Mouse (Mus musculus): ENCODE data around the gene Akap2. TPM values are rescaled to one million over a fixed set of nuclear protein-coding genes. Genes with fewer than 3 reads are reported as not detected.

Akap2 gene
- total and polyA plus RNA-seq, 3 experiments, result 1.7 to 7.2 TPM; not detected in 1

DNA sequence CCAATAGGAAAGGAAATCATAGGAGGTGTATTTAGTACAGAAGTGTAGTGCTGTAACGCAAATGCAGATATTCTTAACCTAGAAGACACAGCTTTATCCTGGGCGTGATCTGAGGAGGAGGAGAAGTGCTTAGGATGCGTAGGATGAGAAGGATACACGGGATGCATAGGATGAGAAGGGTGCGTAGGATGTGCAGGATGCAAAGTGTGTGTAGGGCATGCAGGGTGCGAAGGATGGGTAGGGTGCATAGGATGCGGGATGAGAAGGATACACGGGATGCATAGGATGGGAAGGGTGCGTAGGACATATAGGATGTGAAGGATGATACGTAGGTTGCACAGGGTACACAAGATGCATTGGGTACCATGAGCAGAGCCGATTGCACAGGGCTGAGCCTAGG, 20.5 kb upstream of the Akap2 start:
- peaks cover 0 to 1% of the 10 kb centered on the region in 2 experiments; a peak in 2 of 4 replicates for H3K27me3 ChIP-seq (ENCODE audit: control insufficient read depth in 1 of 2, insufficient read depth in 2 of 2, low read length in 2 of 2)

DNA sequence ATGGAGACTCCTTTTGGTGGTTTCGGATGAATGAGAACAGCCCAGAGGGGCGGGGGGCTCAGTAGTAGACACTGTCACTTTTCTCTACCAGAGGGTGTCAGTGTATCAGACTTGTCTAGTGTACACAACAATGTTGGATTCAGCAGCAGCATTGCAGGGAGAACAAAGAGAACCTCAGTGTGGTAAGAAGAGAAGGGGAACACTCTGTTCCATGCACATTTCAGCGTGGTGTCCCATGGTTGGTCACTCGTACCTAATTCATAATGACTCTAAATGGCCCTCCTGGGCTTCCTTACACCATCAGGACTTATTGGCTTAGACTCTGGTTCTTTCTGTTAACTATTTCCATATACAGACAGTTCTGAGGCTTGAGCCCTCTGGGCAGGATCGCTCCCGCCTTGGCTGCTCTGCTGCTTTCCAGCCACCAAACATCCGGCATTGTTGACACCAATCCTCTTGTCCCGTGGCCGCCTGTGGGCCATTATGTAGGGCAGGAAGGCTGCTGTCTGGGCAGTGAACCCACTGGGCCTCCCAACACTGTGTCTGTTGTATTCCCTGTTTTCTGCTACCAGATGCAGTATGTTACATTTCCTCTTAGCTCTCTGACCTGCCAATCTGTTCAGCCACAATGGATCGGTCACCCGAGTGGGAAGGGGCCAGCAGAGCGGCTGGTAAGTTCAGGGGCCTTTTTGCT, 19.4 kb upstream of the Akap2 start:
- no peak overlapping the region for H3K27ac ChIP-seq (ENCODE audit: control insufficient read depth, low read depth, low read length)
- no peaks in the 10 kb centered on the region for H3K9me3 ChIP-seq (replicated peaks; ENCODE audit: insufficient read depth, low read length)
- no peak for DNase-seq (ENCODE audit: low read depth, low spot score)
- H3K27me3 ChIP-seq (ENCODE audit: control insufficient read depth in 1 of 2, insufficient read depth in 2 of 2, low read length in 2 of 2), result peaks cover 0 to 1% of the 10 kb centered on the region in 2 experiments; a peak in 2 of 4 replicates
- no peaks in the 10 kb centered on the region for H3K79me2 ChIP-seq (ENCODE audit: control insufficient read depth, insufficient read depth, low read length, poor library complexity)
- H3K9ac ChIP-seq (ENCODE audit: control insufficient read depth, low read depth, low read length, poor library complexity, severe bottlenecking), result no peak overlapping the region
- H3K4me1 ChIP-seq (ENCODE audit: control insufficient read depth in 1 of 2, insufficient read depth in 2 of 2, low read length in 2 of 2), result no peaks in the 10 kb centered on the region
- no peaks in the 10 kb centered on the region for H3K36me3 ChIP-seq (ENCODE audit: control insufficient read depth in 1 of 2, insufficient read depth in 2 of 2, low read length in 2 of 2)
- TF ChIP-seq MYC (IDR thresholded peaks at IDR 0.05; ENCODE audit: low read depth, low read length) (no peak), POLR2AphosphoS5 (IDR thresholded peaks at IDR 0.05; ENCODE audit: borderline replicate concordance, low read depth, low read length) (no peak), GATA1 (IDR thresholded peaks at IDR 0.05; ENCODE audit: low read depth, low read length) (no peak), TBP (IDR thresholded peaks at IDR 0.05; ENCODE audit: low read depth, low read length) (no peak), TCF12 (IDR thresholded peaks at IDR 0.05; ENCODE audit: low read depth, low read length) (no peak), ETS1 (IDR thresholded peaks at IDR 0.05; ENCODE audit: low read depth, low read length) (no peak), POLR2A (IDR thresholded peaks at IDR 0.05; ENCODE audit: control insufficient read depth in 1 of 2, insufficient read depth in 1 of 2, low read depth in 1 of 2, low read length in 2 of 2, poor library complexity in 1 of 2) (no peak), MAX (IDR thresholded peaks at IDR 0.05; ENCODE audit: low read length) (no peak), CHD1 (IDR thresholded peaks at IDR 0.05; ENCODE audit: low read depth, low read length) (no peak), MAFK (IDR thresholded peaks at IDR 0.05; ENCODE audit: borderline replicate concordance, low read depth, low read length) (no peak), TAL1 (IDR thresholded peaks at IDR 0.05; ENCODE audit: low read length) (no peak), NRF1 (IDR thresholded peaks at IDR 0.05; ENCODE audit: insufficient read depth, low read depth, low read length, poor library complexity, severe bottlenecking) (no peak), MAZ (IDR thresholded peaks at IDR 0.05; ENCODE audit: low read depth, low read length) (no peak), KAT2A (conservative IDR thresholded peaks at IDR 0.05; ENCODE audit: low read depth, low read length) (no peak), NELFE (IDR thresholded peaks at IDR 0.05; ENCODE audit: low read depth, low read length) (no peak)
- H3K4me3 ChIP-seq (ENCODE audit: control insufficient read depth in 1 of 2, insufficient read depth in 1 of 2, low read depth in 2 of 2, low read length in 2 of 2), result no peak overlapping the region

More for the DNA sequence above, 20.5 kb upstream of the Akap2 start:
- H3K27ac ChIP-seq (ENCODE audit: control insufficient read depth, low read depth, low read length), result no peak overlapping the region
- no peaks in the 10 kb centered on the region for H3K79me2 ChIP-seq (ENCODE audit: control insufficient read depth, insufficient read depth, low read length, poor library complexity)
- no peak for DNase-seq (ENCODE audit: low read depth, low spot score)
- H3K9ac ChIP-seq (ENCODE audit: control insufficient read depth, low read depth, low read length, poor library complexity, severe bottlenecking), result no peak overlapping the region
- H3K4me3 ChIP-seq (ENCODE audit: control insufficient read depth in 1 of 2, insufficient read depth in 1 of 2, low read depth in 2 of 2, low read length in 2 of 2), result no peak overlapping the region
- H3K36me3 ChIP-seq (ENCODE audit: control insufficient read depth in 1 of 2, insufficient read depth in 2 of 2, low read length in 2 of 2), result no peaks in the 10 kb centered on the region
- no peaks in the 10 kb centered on the region for H3K9me3 ChIP-seq (replicated peaks; ENCODE audit: insufficient read depth, low read length)
- no peak for TF ChIP-seq USF1 (IDR thresholded peaks at IDR 0.05; ENCODE audit: low read depth, low read length)
- TF ChIP-seq CTCF (IDR thresholded peaks at IDR 0.05 in 2 of 3, conservative IDR thresholded peaks at IDR 0.05 in 1 of 3; ENCODE audit: control insufficient read depth in 1 of 3, insufficient read depth in 1 of 3, low read depth in 2 of 3, low read length in 3 of 3, poor library complexity in 1 of 3, severe bottlenecking in 1 of 3), result no peak
- TF ChIP-seq CHD2 (IDR thresholded peaks at IDR 0.05; ENCODE audit: low read length), result no peak
- TF ChIP-seq KAT2A (conservative IDR thresholded peaks at IDR 0.05; ENCODE audit: low read depth, low read length), result no peak
- no peak for TF ChIP-seq MYB (IDR thresholded peaks at IDR 0.05; ENCODE audit: low read depth, low read length)
- no peak for TF ChIP-seq TBP (IDR thresholded peaks at IDR 0.05; ENCODE audit: low read depth, low read length)
- TF ChIP-seq JUND (IDR thresholded peaks at IDR 0.05; ENCODE audit: low read depth, low read length), result no peak
- no peak for TF ChIP-seq POLR2AphosphoS2 (IDR thresholded peaks at IDR 0.05; ENCODE audit: low read length)
- no peak for TF ChIP-seq MAFK (IDR thresholded peaks at IDR 0.05; ENCODE audit: borderline replicate concordance, low read depth, low read length)
- no peak for TF ChIP-seq ETS1 (IDR thresholded peaks at IDR 0.05; ENCODE audit: low read depth, low read length)
- no peak for TF ChIP-seq MEF2A (IDR thresholded peaks at IDR 0.05; ENCODE audit: extremely low read depth, insufficient replicate concordance, low read depth, low read length, poor library complexity, severe bottlenecking)
- no peak for TF ChIP-seq SMC3 (IDR thresholded peaks at IDR 0.05; ENCODE audit: low read depth, low read length)
- no peak for TF ChIP-seq TCF12 (IDR thresholded peaks at IDR 0.05; ENCODE audit: low read depth, low read length)
- no peak for TF ChIP-seq E2F4 (IDR thresholded peaks at IDR 0.05; ENCODE audit: borderline replicate concordance, low read depth, low read length)
- no peak for TF ChIP-seq MAX (IDR thresholded peaks at IDR 0.05; ENCODE audit: low read length)
- no peaks in the 10 kb centered on the region for H3K4me1 ChIP-seq (ENCODE audit: control insufficient read depth in 1 of 2, insufficient read depth in 2 of 2, low read length in 2 of 2)
